Mouse (Mus musculus): ENCODE data around the gene Psrc1. TPM values are rescaled to one million over a fixed set of nuclear protein-coding genes. Genes with fewer than 3 reads are reported as not detected.

Gene Psrc1
- total RNA-seq, 2 experiments from 2014 or later: 18.9 to 21.2 TPM

DNA sequence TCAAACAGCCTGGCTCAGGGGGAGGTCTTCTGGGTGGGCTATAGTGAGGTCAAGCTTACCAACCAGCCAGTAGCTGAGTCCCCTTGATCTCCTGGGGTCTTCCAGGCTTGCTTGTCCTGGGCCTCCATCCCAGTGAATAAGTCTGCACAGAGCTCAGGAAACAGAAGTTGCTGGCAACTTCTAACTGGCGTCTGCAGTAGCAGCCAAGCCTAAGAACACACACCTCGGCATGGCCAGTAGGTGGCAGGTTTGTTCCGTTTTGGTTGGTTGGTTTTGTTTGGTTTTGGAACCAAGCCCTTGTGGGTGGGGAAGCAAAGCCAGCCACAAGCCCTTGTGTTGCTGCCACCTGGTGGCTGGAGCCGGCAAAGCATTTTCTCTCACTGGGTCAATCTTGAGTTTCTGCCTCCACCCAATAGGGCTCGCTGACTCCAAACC is 5.5 kb downstream of the Psrc1 start:
- peak; percentile 99 for TF ChIP-seq CTCF (IDR thresholded peaks at IDR 0.05)
- Histone ChIP-seq H3K4me3 (no peak overlapping the region), H3K27ac (peak overlapping the region; percentile 58)
- DNase-seq (ENCODE audit: extremely low spot score in 1 of 2, low spot score in 2 of 2): peak; percentile 93 to 98
- intact Hi-C loops (cut with DNase I): loop anchor here (1.0 to 5.0 kb wide), 2 partner anchors 106 to 222 kb away; no protein-coding TSS in a partner anchor

DNA sequence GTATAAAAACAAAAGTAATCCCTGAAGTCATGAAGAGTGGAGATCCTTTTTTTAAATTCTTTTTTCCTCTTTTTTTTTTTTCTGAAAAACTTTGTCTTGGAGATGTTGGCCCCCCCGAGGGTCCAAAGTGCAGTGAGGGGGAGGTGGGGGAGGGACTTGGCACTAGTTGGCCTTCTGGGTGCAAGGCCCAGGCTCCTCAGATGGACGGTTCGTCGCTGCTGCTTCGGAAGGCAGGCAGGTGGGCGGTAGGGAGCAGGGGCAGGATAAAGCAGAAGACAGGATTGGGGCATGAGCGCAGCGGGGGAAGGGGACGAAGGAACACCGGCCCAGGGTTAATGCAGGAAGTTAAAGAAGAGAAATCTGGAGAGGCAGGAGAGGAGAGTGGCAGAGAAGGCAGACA is 8.7 kb downstream of the Psrc1 start:
- no peak overlapping the region for H3K27ac ChIP-seq
- no peak overlapping the region for H3K4me3 ChIP-seq
- no peak for TF ChIP-seq CTCF (IDR thresholded peaks at IDR 0.05)
- intact Hi-C loops (cut with DNase I): no loop called here
- no peak for DNase-seq (ENCODE audit: extremely low spot score in 1 of 2, low spot score in 2 of 2)

GRCm38 (mm10) chr3:108392793-108393192 is 9.2 kb downstream of the Psrc1 start:
- no peak for DNase-seq (ENCODE audit: extremely low spot score in 1 of 2, low spot score in 2 of 2)
- no peak overlapping the region for H3K4me3 ChIP-seq
- no peak overlapping the region for H3K27ac ChIP-seq
- TF ChIP-seq CTCF (IDR thresholded peaks at IDR 0.05): no peak
- intact Hi-C loops (cut with DNase I): no loop called here

DNA sequence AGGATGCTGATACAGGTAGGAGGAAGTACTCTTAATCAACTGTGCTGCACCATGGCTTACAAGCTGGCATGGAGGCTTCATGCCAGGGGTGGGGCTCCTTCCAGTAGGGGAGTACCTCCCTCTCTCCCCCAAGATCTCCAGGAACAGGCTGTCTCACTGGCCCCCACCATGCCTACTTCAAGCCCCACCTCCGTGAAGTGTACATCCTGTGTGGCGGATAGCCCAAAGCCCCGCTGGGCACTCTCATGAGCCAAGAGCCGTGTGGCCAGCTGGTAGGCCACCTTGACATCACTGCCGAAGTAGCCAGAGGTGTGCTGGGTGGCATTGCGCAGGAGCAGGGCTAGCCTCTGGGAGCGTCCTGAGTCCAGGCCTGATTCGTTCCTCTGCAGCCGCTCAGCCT is 14.6 kb downstream of the Psrc1 start:
- intact Hi-C loops (cut with DNase I): no loop called here
- H3K27ac ChIP-seq: no peak overlapping the region
- DNase-seq (ENCODE audit: extremely low spot score in 1 of 2, low spot score in 2 of 2): peak in 1 of 2 experiments; percentile 11
- H3K4me3 ChIP-seq: no peak overlapping the region
- TF ChIP-seq CTCF (IDR thresholded peaks at IDR 0.05): no peak

- TF ChIP-seq CTCF (IDR thresholded peaks at IDR 0.05): no peak
- Histone ChIP-seq H3K4me3 (no peak overlapping the region), H3K27ac (no peak overlapping the region)
- DNase-seq (ENCODE audit: extremely low spot score in 1 of 2, low spot score in 2 of 2): no peak
- intact Hi-C loops (cut with DNase I): loop anchor here (2.0 kb wide), 2 partner anchors 44 to 162 kb away; partner anchors contain the start of genes Sars and Tmem167b
These were observed 16.8 kb downstream of the Psrc1 start for GRCm38 (mm10) chr3:108400442-108400841.

GRCm38 (mm10) chr3:108401692-108402527 is 18.3 kb downstream of the Psrc1 start:
- no peak overlapping the region for H3K4me3 ChIP-seq
- intact Hi-C loops (cut with DNase I): loop anchor here (2.0 kb wide), 3 partner anchors 31 to 161 kb away; partner anchors contain the start of genes Sars and Tmem167b
- H3K27ac ChIP-seq: peak overlapping the region; percentile 40; the same call in 1 of the 2 replicates
- peak; percentile 86 for TF ChIP-seq CTCF (IDR thresholded peaks at IDR 0.05)
- peak; percentile 77 for DNase-seq (ENCODE audit: extremely low spot score in 1 of 2, low spot score in 2 of 2)

DNA sequence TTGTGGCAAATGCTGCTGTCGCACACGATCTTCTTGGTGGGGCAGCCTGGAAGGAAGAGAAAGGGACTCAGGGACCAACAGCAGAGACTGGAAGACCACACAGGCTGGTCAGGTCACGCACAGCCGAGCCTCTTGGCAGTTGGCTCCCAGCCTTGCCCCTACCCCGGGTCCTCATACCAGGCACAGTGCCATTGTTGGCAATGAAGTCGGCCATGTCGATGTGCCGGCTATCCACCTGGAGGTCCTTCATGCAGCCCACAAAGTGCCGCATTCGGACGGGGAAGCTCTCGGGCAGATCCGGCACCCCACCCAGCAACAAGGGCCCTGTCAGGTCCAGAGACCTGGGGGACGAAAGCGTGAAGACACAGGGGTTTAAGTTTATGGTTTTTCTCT is 18.9 kb downstream of the Psrc1 start:
- H3K27ac ChIP-seq: no peak overlapping the region
- H3K4me3 ChIP-seq: no peak overlapping the region
- no peak for DNase-seq (ENCODE audit: extremely low spot score in 1 of 2, low spot score in 2 of 2)
- no peak for TF ChIP-seq CTCF (IDR thresholded peaks at IDR 0.05)
- intact Hi-C loops (cut with DNase I): loop anchor here (2.0 kb wide), 1 partner anchor 30 kb away; no protein-coding TSS in a partner anchor

- intact Hi-C loops (cut with DNase I): no loop called here
- peak overlapping the region; percentile 71 for H3K27ac ChIP-seq
- no peak overlapping the region for H3K4me3 ChIP-seq
- peak; percentile 57 to 59 for DNase-seq (ENCODE audit: extremely low spot score in 1 of 2, low spot score in 2 of 2)
- TF ChIP-seq CTCF (IDR thresholded peaks at IDR 0.05): no peak
These were observed 22.1 kb downstream of the Psrc1 start for GRCm38 (mm10) chr3:108405536-108406305.

DNA sequence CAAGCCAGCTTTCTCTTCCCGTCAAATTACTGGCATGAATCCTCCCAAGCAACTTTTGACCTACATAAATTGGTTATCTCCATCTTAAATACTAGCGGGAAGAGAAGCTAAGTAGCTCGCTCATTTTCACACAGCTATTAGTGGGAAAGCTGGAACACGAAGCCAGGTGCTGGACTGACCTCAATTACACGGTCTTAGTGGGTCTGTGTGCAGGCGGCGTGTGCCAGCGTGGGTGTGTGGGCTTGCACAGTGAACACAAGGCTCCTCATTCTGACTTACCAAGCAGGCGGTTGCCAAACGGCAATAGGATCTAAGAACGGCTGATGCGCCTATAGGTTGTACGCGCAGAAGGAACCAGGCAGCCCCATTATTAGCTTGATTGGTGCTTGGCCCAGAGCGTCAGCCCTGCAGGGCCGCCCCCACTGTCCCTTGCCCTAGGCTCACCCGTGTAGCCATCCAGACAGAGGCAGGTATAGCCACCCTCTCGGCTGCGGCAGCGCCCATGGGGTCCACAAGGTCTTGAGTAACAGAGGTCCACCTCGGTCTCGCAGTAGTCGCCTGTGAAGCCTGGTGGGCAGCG is 22.8 kb downstream of the Psrc1 start:
- intact Hi-C loops (cut with DNase I): no loop called here
- Histone ChIP-seq H3K27ac (peak overlapping the region; percentile 71), H3K4me3 (no peak overlapping the region)
- no peak for TF ChIP-seq CTCF (IDR thresholded peaks at IDR 0.05)
- DNase-seq (ENCODE audit: extremely low spot score in 1 of 2, low spot score in 2 of 2): no peak

DNA sequence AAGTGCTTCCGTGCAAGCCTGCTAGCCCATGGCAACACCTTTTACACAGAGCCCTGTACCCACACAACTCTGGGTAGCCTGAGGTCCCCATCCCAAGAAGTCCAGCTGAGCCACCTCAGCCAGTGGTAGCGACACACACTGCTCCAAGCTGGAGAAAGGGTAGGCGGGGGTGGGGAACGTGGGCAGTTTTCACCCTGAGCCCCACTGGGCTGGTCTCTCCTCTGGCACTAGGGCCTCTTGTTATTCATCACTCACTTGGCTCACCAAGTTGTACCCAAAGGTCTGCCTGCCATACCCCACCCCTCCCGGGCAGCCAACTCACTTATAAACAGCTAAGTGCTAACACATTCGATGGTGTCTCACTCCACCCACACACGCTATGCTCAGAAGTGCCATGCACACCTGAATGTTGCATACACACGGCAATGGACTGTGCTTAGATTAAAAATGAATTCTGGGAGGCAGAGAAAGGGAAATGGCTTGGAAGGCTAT is 24.9 kb downstream of the Psrc1 start:
- no peak for DNase-seq (ENCODE audit: extremely low spot score in 1 of 2, low spot score in 2 of 2)
- no peak for TF ChIP-seq CTCF (IDR thresholded peaks at IDR 0.05)
- intact Hi-C loops (cut with DNase I): no loop called here
- Histone ChIP-seq H3K27ac (no peak overlapping the region), H3K4me3 (no peak overlapping the region)

- Histone ChIP-seq H3K27ac (peak overlapping the region; percentile 70), H3K4me3 (peak overlapping the region; percentile 44)
- intact Hi-C loops (cut with DNase I): no loop called here
- no peak for TF ChIP-seq CTCF (IDR thresholded peaks at IDR 0.05)
- no peak for DNase-seq (ENCODE audit: extremely low spot score in 1 of 2, low spot score in 2 of 2)
These were observed 26.2 kb downstream of the Psrc1 start for GRCm38 (mm10) chr3:108409656-108410358.

Measured in left cerebral cortex, adult 2 months (tissue).